Mouse (Mus musculus) adrenal gland, adult (tissue): ENCODE measurements around the gene Pidd1.
"Not testable (repeated sequence)": the region's sequence is repeated elsewhere in the genome, so short reads cannot be mapped to it uniquely, and the experiment has no call there.

Source experiments
- DNase-seq, 2 experiments: peaks; one replicate each; pipeline ENCODE4 v3.0.0; 2022 to 2023; ENCODE audit warnings: low spot score in 1 of 2; ENCODE audit not compliant: inconsistent age in 2 of 2

Pidd1 gene

GRCm38 (mm10) chr7:141460001-141460390, 16.2 kb upstream of the Pidd1 start:
- DNase-seq = peak in 1 of 2 experiments; percentile 20

GRCm38 (mm10) chr7:141459301-141459711, 15.5 kb upstream of the Pidd1 start:
- peak; percentile 49 to 70 for DNase-seq

- DNase-seq = peak in 1 of 2 experiments; percentile 32
Measured at GRCm38 (mm10) chr7:141458661-141459060, 14.8 kb upstream of the Pidd1 start.

- DNase-seq = peak; percentile 67 to 85
Measured at GRCm38 (mm10) chr7:141457986-141458660, 14.3 kb upstream of the Pidd1 start.

- no peak for DNase-seq
Measured at GRCm38 (mm10) chr7:141457236-141457635, 13.4 kb upstream of the Pidd1 start.

GRCm38 (mm10) chr7:141456739-141457138, 12.9 kb upstream of the Pidd1 start:
- DNase-seq = peak; percentile 80 to 89

- peak; percentile 87 to 95 for DNase-seq
Measured at GRCm38 (mm10) chr7:141455610-141456314, 11.9 kb upstream of the Pidd1 start.

GRCm38 (mm10) chr7:141454967-141455551, 11.2 kb upstream of the Pidd1 start, which contains the start of gene Pnpla2:
TSS of gene Pnpla2 (plus strand) at chr7:141455198.
- DNase-seq = peak; percentile 96 to 98

- DNase-seq = peak in 1 of 2 experiments; percentile 64
Measured at GRCm38 (mm10) chr7:141453636-141454035, 9.8 kb upstream of the Pidd1 start.

- peak in 1 of 2 experiments; percentile 65 for DNase-seq
Measured at GRCm38 (mm10) chr7:141451928-141452327, 8.1 kb upstream of the Pidd1 start.

GRCm38 (mm10) chr7:141447110-141447991, 3.5 kb upstream of the Pidd1 start, which contains the start of gene Rplp2:
TSS of gene Rplp2 (plus strand) at chr7:141447370.
- DNase-seq = peak; percentile 96 to 99

GRCm38 (mm10) chr7:141446374-141446773, 2.5 kb upstream of the Pidd1 start:
- not testable (repeated sequence) for DNase-seq

GRCm38 (mm10) chr7:141443081-141443821, 574 bp downstream of the Pidd1 start:
- DNase-seq = peak in 1 of 2 experiments; percentile 32

GRCm38 (mm10) chr7:141442199-141442598, 1.6 kb downstream of the Pidd1 start:
- no peak for DNase-seq

GRCm38 (mm10) chr7:141441460-141441859, 2.4 kb downstream of the Pidd1 start:
- peak in 1 of 2 experiments; percentile 19 for DNase-seq

GRCm38 (mm10) chr7:141440613-141441012, 3.2 kb downstream of the Pidd1 start:
- peak; percentile 71 to 88 for DNase-seq

- peak in 1 of 2 experiments; percentile 26 for DNase-seq
Measured at GRCm38 (mm10) chr7:141439811-141440210, 4.0 kb downstream of the Pidd1 start.

- peak in 1 of 2 experiments; percentile 19 for DNase-seq
Measured at GRCm38 (mm10) chr7:141439140-141439679, 4.6 kb downstream of the Pidd1 start.

GRCm38 (mm10) chr7:141438201-141438968, 5.4 kb downstream of the Pidd1 start:
- DNase-seq = peak in 1 of 2 experiments; percentile 25
